Mouse (Mus musculus) hindbrain, embryonic 11.5 days (tissue): ENCODE data around the gene Mgat3. TPM values are rescaled to one million over a fixed set of nuclear protein-coding genes. Genes with fewer than 3 reads are reported as not detected.

Source experiments
- ATAC-seq: fragments of 200-750 bp; cut with Nextera tagmentation; 2 replicates; pipeline ENCODE4 v1.8.0; 2017; ENCODE audit warnings: mild to moderate bottlenecking, moderate TSS enrichment, moderate library complexity; ENCODE audit not compliant: low FRiP score
- DNase-seq: peaks from one replicate; pipeline ENCODE4 v3.0.0-alpha.2; 2015; ENCODE audit warnings: low spot score
- H3K27ac ChIP-seq: fragments of 300-500 bp; sonication (generic); 2 replicates; pipeline ENCODE4 v1.5.1; 2014; ENCODE audit warnings: mild to moderate bottlenecking, low read depth, low read length
- H3K27me3 ChIP-seq: fragments of 300-500 bp; sonication (generic); 2 replicates; pipeline ENCODE4 v1.6.1; 2014; ENCODE audit warnings: mild to moderate bottlenecking, low read length, moderate library complexity, mixed read lengths; ENCODE audit not compliant: control insufficient read depth, insufficient read depth
- H3K36me3 ChIP-seq: fragments of 300-500 bp; sonication (generic); 2 replicates; pipeline ENCODE4 v1.6.1; 2014; ENCODE audit warnings: mild to moderate bottlenecking, low read length, moderate library complexity, mixed read lengths; ENCODE audit not compliant: control insufficient read depth, insufficient read depth
- H3K4me1 ChIP-seq: fragments of 300-500 bp; sonication (generic); replicated peaks from 2 replicates; pipeline ENCODE4 v1.6.1; 2014; ENCODE audit warnings: low read length, mixed read lengths; ENCODE audit not compliant: control insufficient read depth, insufficient read depth
- H3K4me2 ChIP-seq: fragments of 300-500 bp; sonication (generic); replicated peaks from 2 replicates; pipeline ENCODE4 v1.6.1; 2014; ENCODE audit warnings: mild to moderate bottlenecking, low read depth, low read length
- H3K4me3 ChIP-seq: fragments of 300-500 bp; sonication (generic); 2 replicates; pipeline ENCODE4 v1.5.1; 2014; ENCODE audit warnings: low read depth, low read length
- H3K9ac ChIP-seq: fragments of 300-500 bp; sonication (generic); 2 replicates; pipeline ENCODE4 v1.6.1; 2014; ENCODE audit warnings: low read depth, low read length
- H3K9me3 ChIP-seq: fragments of 300-500 bp; sonication (generic); 2 replicates; pipeline ENCODE4 v1.6.1; 2016; ENCODE audit warnings: low read length; ENCODE audit not compliant: control insufficient read depth
- WGBS: fragments of 180-500 bp; shearing (Covaris S2); extraction: QIAGEN DNeasy Blood & Tissue Kit; methylation state at CpG from one replicate; pipeline ENCODE4 v1.1.7; 2014; 5-methylcytosine and 5-hydroxymethylcytosine counted together
- polyA plus RNA-seq: library from polyadenylated mRNA; unstranded; fragments of >200 nt; fragmentation: Nextera tagmentation; extraction: Ambion mirVana; gene quantifications from 2 replicates; pipeline ENCODE4 v1.2.1, GENCODE M21; 2014

Mgat3 gene
- polyA plus RNA-seq, 1 experiment from 2014 or later: 9.8 TPM

DNA sequence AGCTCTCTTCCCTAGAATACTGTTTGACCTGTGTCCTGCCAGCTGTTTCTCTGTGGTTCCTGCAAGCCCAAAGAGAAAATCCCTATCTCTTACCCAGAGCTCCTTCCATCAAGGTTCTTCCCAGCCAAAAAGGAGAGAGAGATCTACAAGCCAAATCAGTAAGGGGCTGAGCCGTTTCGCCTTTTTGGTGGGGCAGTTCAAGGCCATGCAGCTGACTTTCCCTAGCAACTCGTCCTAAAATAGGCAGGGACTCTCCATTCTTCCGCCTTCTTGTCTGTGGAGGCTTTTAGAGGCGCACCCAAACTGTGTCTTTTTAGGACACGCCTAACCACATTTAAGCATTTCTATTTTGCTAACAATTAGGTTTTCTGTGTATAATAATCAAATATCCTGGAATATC lies 29.8 kb upstream of the Mgat3 start:
- DNase-seq (no peak), ATAC-seq (no peak)
- no peak overlapping the region for H3K27ac ChIP-seq
- 93% methylated on average over 6 of the region's 6 CpGs for WGBS
- no peaks in the 10 kb centered on the region for H3K27me3 ChIP-seq
- H3K9ac ChIP-seq: no peak overlapping the region
- H3K4me2 ChIP-seq: no peak overlapping the region
- no peak overlapping the region for H3K4me3 ChIP-seq
- H3K9me3 ChIP-seq: no peaks in the 10 kb centered on the region
- H3K4me1 ChIP-seq: no peaks in the 10 kb centered on the region
- H3K36me3 ChIP-seq: peaks cover 3% of the 10 kb centered on the region; the same call in 1 of the 2 replicates

DNA sequence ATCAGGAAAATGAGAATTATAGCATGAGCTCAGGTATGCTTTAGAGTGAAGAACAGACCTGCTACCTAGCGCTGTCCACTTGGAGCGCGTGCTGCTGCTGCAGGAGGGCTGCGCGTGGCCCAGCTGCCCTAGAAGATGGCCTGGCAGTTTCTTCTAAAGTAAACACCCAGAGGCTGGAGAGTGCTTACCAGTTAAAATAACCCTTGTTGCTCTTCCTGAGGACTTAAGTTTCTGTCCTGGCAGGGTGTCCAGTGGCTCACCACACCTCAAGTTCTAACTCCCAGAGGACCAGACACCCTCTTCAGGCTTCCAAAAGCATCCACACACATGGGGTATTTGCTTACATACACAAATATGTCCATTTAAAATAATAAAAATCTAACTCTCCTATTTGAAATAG lies 28.1 kb upstream of the Mgat3 start:
- H3K9ac ChIP-seq: no peak overlapping the region
- H3K4me3 ChIP-seq: no peak overlapping the region
- no peaks in the 10 kb centered on the region for H3K9me3 ChIP-seq
- no peaks in the 10 kb centered on the region for H3K27me3 ChIP-seq
- no peak overlapping the region for H3K27ac ChIP-seq
- ATAC-seq (no peak), DNase-seq (no peak)
- 92% methylated on average over 5 of the region's 5 CpGs for WGBS
- H3K4me2 ChIP-seq: no peak overlapping the region
- H3K36me3 ChIP-seq: peaks cover 3% of the 10 kb centered on the region; the same call in 1 of the 2 replicates
- no peaks in the 10 kb centered on the region for H3K4me1 ChIP-seq

DNA sequence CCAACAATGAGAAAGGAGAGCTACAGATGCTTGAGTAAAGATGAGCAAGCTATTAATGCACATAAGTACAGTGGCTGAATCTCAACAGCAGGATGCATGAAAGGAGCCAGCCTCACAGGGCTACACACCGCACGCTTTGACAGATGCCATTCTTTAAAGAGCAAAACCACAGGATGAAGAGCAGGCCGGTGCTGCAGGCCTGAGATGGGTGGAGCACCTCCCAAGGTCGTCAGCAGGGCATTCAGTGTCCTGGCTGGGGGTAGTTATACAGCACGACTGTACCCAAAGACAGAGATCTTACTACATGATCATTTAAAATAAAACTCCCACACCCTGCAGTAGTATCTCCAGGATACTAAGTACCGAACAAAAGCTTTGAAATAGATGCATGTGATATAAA lies 27.4 kb upstream of the Mgat3 start:
- peaks cover 3% of the 10 kb centered on the region; the same call in 1 of the 2 replicates for H3K36me3 ChIP-seq
- H3K4me1 ChIP-seq: no peaks in the 10 kb centered on the region
- DNase-seq: no peak

DNA sequence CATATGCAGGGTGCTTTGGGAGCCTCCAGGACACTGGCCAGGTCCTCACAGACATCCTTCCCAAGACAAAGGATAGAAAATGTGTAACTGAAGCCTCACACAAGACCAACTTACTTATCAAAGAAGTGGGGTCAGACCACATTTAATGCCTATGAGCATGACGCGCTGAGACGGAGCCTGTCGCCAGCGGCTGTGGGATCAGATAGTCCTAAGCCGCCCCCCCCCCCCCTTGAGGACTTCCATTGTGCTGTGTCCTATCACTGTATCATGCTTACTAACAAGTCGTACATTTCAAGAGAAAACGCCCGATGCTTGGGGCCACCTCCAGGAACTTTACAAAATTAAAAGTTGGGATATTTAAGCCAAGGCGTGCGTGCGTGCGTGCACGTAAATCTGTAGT lies 26.4 kb upstream of the Mgat3 start:
- Histone ChIP-seq H3K27me3 (no peaks in the 10 kb centered on the region), H3K9me3 (no peaks in the 10 kb centered on the region), H3K9ac (no peak overlapping the region), H3K36me3 (no peaks in the 10 kb centered on the region), H3K4me3 (no peak overlapping the region), H3K4me2 (no peak overlapping the region), H3K4me1 (no peaks in the 10 kb centered on the region), H3K27ac (no peak overlapping the region)
- 91% methylated on average over 14 of the region's 14 CpGs for WGBS
- ATAC-seq: no peak
- no peak for DNase-seq

More for the DNA sequence above, 27.4 kb upstream of the Mgat3 start:
- no peak overlapping the region for H3K4me3 ChIP-seq
- H3K4me2 ChIP-seq: no peak overlapping the region
- no peak for ATAC-seq
- no peaks in the 10 kb centered on the region for H3K27me3 ChIP-seq
- 72% methylated on average over 6 of the region's 6 CpGs for WGBS
- no peak overlapping the region for H3K27ac ChIP-seq
- H3K9ac ChIP-seq: no peak overlapping the region
- H3K9me3 ChIP-seq: no peaks in the 10 kb centered on the region

DNA sequence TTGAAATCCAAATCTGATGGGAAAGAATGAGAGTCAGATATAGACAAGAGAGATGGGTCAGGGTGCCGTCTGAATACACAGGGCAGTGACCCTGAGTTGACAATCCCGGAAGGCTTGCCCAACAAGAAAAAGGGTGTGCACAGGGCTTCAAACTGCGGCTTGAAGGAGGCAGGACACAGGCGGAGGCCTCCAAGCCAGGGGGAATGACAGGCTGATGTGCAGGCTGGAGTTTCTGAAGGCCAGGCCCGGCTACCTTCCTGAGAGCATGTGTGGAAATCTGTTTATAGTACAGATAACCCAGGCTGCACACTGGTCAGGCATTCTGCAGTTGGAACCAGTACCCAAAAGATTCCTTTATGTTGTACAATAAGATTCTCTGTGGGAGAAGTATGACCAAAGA lies 26.0 kb upstream of the Mgat3 start:
- Histone ChIP-seq H3K4me3 (no peak overlapping the region), H3K9ac (no peak overlapping the region), H3K4me2 (no peak overlapping the region), H3K4me1 (no peaks in the 10 kb centered on the region), H3K27ac (no peak overlapping the region), H3K9me3 (no peaks in the 10 kb centered on the region), H3K27me3 (no peaks in the 10 kb centered on the region), H3K36me3 (no peaks in the 10 kb centered on the region)
- ATAC-seq (no peak), DNase-seq (no peak)
- 74% methylated on average over 5 of the region's 5 CpGs for WGBS

DNA sequence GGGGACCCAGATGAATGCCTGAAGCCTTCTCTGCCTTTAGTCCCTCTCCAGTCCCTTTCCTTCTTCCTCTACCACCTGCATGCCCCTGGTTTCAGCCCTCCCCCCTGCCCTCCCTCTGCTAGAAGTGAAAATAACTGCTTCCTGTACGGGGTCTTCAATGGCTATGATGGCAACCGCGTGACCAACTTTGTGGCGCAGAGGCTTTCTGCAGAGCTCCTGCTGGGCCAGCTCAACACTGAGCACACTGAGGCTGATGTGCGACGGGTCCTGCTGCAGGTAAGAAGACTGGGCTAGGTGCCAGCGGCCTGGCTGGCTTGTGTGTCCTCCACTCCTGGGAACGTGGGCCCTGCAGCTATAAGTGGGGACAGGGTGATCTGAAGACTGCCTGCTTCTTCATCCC lies 25.0 kb upstream of the Mgat3 start:
- H3K9me3 ChIP-seq: no peaks in the 10 kb centered on the region
- ATAC-seq: no peak
- H3K4me1 ChIP-seq: no peaks in the 10 kb centered on the region
- DNase-seq: no peak
- WGBS: 88% methylated on average over 8 of the region's 8 CpGs
- no peaks in the 10 kb centered on the region for H3K27me3 ChIP-seq
- H3K9ac ChIP-seq: no peak overlapping the region
- H3K4me2 ChIP-seq: no peak overlapping the region
- no peak overlapping the region for H3K4me3 ChIP-seq
- H3K27ac ChIP-seq: no peak overlapping the region
- 0 out of 2 replicates have a peak, but pooled peaks cover 2% of the 10 kb centered on the region for H3K36me3 ChIP-seq

DNA sequence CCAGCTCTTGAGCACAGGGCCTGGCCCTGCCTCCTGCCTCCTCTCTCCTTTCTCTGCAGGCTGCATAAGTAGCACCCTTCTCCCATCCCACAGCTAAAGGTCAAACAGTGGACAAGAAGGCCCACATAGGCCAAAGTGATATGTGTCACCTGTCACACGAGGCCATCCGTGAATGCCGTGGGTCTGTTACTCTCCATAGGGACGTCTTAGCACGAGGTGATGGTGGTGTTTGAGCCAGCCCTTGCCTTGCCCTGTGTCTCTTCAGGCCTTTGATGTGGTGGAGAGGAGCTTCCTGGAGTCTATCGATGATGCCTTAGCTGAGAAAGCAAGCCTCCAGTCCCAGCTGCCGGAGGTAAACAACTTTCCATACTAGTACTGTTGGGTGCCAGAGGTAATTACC lies 24.0 kb upstream of the Mgat3 start:
- H3K36me3 ChIP-seq: 0 out of 2 replicates have a peak, but pooled peaks cover 2% of the 10 kb centered on the region

DNA sequence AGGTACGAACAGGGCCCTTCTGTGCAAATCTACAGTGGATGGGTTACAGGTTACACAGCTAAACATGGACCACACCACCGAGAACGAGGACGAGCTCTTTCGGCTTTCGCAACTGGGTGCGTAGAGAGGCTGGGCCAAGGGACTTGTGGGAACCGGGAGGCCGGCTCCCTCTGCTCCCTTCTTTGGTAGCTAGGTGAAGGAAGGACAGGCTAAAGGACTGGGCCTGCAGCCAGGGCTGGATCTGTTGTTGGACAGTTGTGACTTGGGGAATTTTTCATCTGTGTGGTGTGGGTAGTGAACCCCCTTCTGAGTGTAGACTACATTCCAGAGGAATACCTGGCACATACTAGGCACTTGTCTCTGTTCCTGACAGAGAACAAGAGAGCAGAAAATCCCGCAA lies 20.9 kb upstream of the Mgat3 start:
- WGBS: 89% methylated on average over 10 of the region's 10 CpGs
- H3K4me2 ChIP-seq: no peak overlapping the region
- no peak overlapping the region for H3K27ac ChIP-seq
- H3K4me3 ChIP-seq: no peak overlapping the region
- no peaks in the 10 kb centered on the region for H3K27me3 ChIP-seq
- no peak for ATAC-seq
- H3K9me3 ChIP-seq: no peaks in the 10 kb centered on the region
- H3K4me1 ChIP-seq: no peaks in the 10 kb centered on the region
- no peak overlapping the region for H3K9ac ChIP-seq
- peaks cover 9% of the 10 kb centered on the region; the same call in 1 of the 2 replicates for H3K36me3 ChIP-seq
- no peak for DNase-seq

More for the DNA sequence above, 24.0 kb upstream of the Mgat3 start:
- no peak overlapping the region for H3K4me3 ChIP-seq
- DNase-seq (no peak), ATAC-seq (no peak)
- no peak overlapping the region for H3K27ac ChIP-seq
- no peak overlapping the region for H3K9ac ChIP-seq
- no peaks in the 10 kb centered on the region for H3K4me1 ChIP-seq
- H3K9me3 ChIP-seq: no peaks in the 10 kb centered on the region
- H3K27me3 ChIP-seq: no peaks in the 10 kb centered on the region
- 94% methylated on average over 7 of the region's 7 CpGs for WGBS
- H3K4me2 ChIP-seq: no peak overlapping the region

DNA sequence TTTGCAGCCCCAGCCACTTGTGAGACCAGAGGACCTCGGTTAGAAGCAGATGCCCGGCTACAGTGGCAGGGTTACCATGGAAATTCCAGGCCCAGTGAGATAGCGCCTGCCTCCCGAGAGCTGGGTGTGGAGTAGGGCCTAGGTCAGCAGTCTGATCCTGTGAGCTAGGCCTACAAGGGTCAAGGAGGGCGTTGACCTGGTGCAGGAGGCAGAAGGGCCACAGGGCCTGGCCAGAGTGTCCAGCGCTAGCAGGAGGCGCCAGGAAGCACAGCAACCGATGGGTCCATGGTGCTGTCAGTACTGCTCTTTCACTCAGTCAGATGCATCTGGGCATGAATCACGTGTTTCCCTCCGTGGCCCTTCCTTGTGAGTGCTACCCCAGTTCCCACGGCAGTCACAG lies 19.8 kb upstream of the Mgat3 start:
- Histone ChIP-seq H3K9me3 (no peaks in the 10 kb centered on the region), H3K4me3 (no peak overlapping the region), H3K4me2 (no peak overlapping the region), H3K27me3 (no peaks in the 10 kb centered on the region), H3K4me1 (no peaks in the 10 kb centered on the region), H3K9ac (no peak overlapping the region), H3K36me3 (peaks cover 14% of the 10 kb centered on the region), H3K27ac (no peak overlapping the region)
- ATAC-seq (no peak), DNase-seq (no peak)
- WGBS: 77% methylated on average over 11 of the region's 11 CpGs
